In the genomic region with DNA sequence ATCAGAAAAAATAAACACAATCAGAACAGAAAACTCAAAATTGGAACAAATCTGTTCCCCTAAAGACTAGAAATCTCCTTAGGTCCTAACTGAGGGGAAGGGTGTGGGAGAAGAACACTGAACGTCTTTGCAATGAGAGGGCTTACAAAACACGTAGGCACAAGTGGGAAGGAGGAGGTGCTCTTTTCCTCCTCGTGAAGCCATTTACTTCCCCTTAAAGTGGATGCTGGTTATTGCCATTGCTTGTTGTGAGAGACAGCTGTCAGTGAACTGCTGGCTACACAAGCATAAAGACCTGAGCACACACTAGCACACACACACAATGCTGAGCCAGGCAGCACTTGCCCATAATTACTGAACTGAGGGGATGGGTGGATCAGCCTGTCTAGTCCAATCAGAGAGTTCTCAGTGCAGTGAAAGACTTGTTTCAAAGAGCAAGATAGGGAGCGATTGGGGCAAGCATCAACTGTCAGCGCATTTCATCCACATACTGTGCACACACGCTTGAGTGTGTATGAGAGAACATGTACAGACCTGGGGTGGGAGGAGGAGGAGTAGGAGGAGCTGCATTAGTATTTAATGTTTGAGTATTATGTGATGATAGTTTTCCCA, we compare ENCODE assay signal across 13 mouse cellular contexts.
DNase-seq lines count a peak whose midpoint lies in the region; ATAC-seq and TF ChIP-seq lines count a peak whose summit lies in the region.
"Had no signal": no experiment of that assay in that cellular context is flagged by ENCODE, and none has a peak within 500 bp of the region (broad histone marks: within the 10 kb centered on the region; RNA-seq: fewer than 3 reads in every experiment).

No protein-coding gene starts in this region.

- no peak overlapping the region for H3K4me3 ChIP-seq in forebrain, embryonic 15.5 days
- no peak overlapping the region for H3K4me3 ChIP-seq in hindbrain, postnatal 0 days (ENCODE audit: low read length)
- H3K4me3 ChIP-seq: lung, embryonic 15.5 days had no signal

- H3K36me3 ChIP-seq in forebrain, embryonic 15.5 days, result no peaks in the 10 kb centered on the region
- H3K36me3 ChIP-seq in hindbrain, postnatal 0 days (ENCODE audit: insufficient read depth, low read length), result no peaks in the 10 kb centered on the region
- H3K36me3 ChIP-seq: lung, embryonic 15.5 days had no signal

- WGBS in forebrain, embryonic 15.5 days, result 18% methylated on average over 6 of the region's 6 CpGs
- WGBS in hindbrain, postnatal 0 days, result 47% methylated on average over 6 of the region's 6 CpGs

- peak; percentile 57 for ATAC-seq in forebrain, embryonic 15.5 days (replicated peaks)
- ATAC-seq in hindbrain, postnatal 0 days, result peak; percentile 48; the same call in 1 of the 2 replicates
- ATAC-seq: intestine, postnatal 0 days had no signal

- peak overlapping the region; percentile 68 for H3K27ac ChIP-seq in forebrain, embryonic 15.5 days (replicated peaks)
- H3K27ac ChIP-seq in hindbrain, postnatal 0 days, result no peak overlapping the region
- H3K27ac ChIP-seq: lung, embryonic 15.5 days; stomach, postnatal 0 days had no signal

- peak; percentile 8 for DNase-seq in layer of hippocampus, adult 11-12 months (ENCODE audit: low spot score)
- DNase-seq in layer of hippocampus, postnatal 14 days (ENCODE audit: low spot score in 2 of 2), result no peak
- DNase-seq in hindbrain, postnatal 0 days (ENCODE audit: low spot score), result no peak
- peak; percentile 60 for DNase-seq in retina, embryonic 14.5 days (ENCODE audit: low spot score)
- no peak for DNase-seq in adipocyte (ENCODE audit: low spot score)
- DNase-seq in lung, postnatal 10 days, result no peak
- DNase-seq: kidney, postnatal 36 days; liver had no signal

- no peak overlapping the region for H3K4me2 ChIP-seq in forebrain, embryonic 15.5 days (replicated peaks)
- H3K4me2 ChIP-seq in hindbrain, postnatal 0 days (ENCODE audit: low read depth, low read length), result no peak overlapping the region
- H3K4me2 ChIP-seq: lung, embryonic 15.5 days had no signal

- TF ChIP-seq CTCF in hindbrain, postnatal 0 days (IDR thresholded peaks at IDR 0.05; ENCODE audit: low read depth), result no peak

- H3K4me1 ChIP-seq in forebrain, embryonic 15.5 days, result peaks cover 30% of the 10 kb centered on the region
- no peaks in the 10 kb centered on the region for H3K4me1 ChIP-seq in hindbrain, postnatal 0 days (ENCODE audit: insufficient read depth, low read length)

- H3K27me3 ChIP-seq in forebrain, embryonic 15.5 days, result no peaks in the 10 kb centered on the region
- H3K27me3 ChIP-seq in hindbrain, postnatal 0 days (ENCODE audit: insufficient read depth, low read length), result no peaks in the 10 kb centered on the region
- H3K27me3 ChIP-seq: CH12.LX; lung, embryonic 15.5 days had no signal

- no peaks in the 10 kb centered on the region for H3K9me3 ChIP-seq in forebrain, embryonic 15.5 days
- no peaks in the 10 kb centered on the region for H3K9me3 ChIP-seq in hindbrain, postnatal 0 days (ENCODE audit: low read length)
- H3K9me3 ChIP-seq: lung, embryonic 15.5 days had no signal

- no peak overlapping the region for H3K9ac ChIP-seq in forebrain, embryonic 15.5 days (replicated peaks)
- no peak overlapping the region for H3K9ac ChIP-seq in hindbrain, postnatal 0 days (replicated peaks; ENCODE audit: low read length)
- H3K9ac ChIP-seq: lung, embryonic 15.5 days had no signal

Comparison
In these comparisons a context has a peak if more than half of its experiments do, and no peak if none do; other contexts are left out.
1. DNase-seq: peak in layer of hippocampus, adult 11-12 months (single experiment) and retina, embryonic 14.5 days (single experiment); none in layer of hippocampus, postnatal 14 days (0 of 2), hindbrain, postnatal 0 days (single experiment), adipocyte (single experiment) and lung, postnatal 10 days (single experiment).